Comparison of ENCODE assay signal across 11 mouse cellular contexts in the genomic region with DNA sequence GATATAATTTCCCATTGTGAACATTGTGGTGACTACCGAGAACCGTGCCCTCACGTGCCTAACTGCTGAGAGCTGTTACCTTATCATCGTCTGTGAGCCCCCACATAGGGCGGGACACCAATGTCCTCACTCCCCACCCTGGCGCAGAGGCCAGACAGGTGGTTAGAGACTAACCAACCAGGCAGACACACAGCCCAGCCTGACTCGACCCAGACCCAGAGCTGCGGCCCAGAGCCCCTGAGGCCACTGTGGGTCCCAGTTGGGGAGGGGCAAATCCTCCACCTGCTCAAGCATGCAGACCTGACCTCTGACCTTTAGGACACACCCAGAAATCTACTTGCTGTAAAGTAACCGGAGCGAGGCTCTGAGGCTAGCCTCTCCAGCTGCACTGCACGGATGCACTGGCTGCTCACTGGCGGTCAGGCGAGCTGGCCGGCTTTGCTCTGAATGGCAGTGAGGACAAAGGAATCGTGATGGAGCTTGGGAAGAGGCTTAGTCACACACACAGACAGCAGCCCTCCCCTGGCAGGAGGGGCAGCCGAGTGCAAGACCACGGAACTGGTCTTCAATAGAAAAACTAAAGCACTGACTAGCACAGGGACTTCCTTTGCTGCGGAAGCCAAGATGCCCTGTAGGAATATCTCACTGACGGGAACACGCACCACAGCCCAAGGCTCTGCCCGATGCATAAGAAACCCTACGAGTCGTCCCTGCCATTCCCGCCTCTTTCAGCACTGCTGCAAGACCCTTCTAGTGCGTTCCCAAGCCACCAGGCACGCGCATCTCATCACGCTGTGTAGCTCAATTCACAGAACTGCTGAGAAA. TPM values are rescaled to one million over a fixed set of nuclear protein-coding genes. Genes with fewer than 3 reads are reported as not detected.
DNase-seq lines count a peak whose midpoint lies in the region; ATAC-seq lines count a peak whose summit lies in the region.
"Had no signal": no experiment of that assay in that cellular context is flagged by ENCODE, and none has a peak within 500 bp of the region (broad histone marks: within the 10 kb centered on the region; RNA-seq: fewer than 3 reads in every experiment).

No protein-coding gene starts in this region.

- peak overlapping the region; percentile 76 for H3K27ac ChIP-seq in hindbrain, embryonic 11.5 days (ENCODE audit: low read depth, low read length)
- H3K27ac ChIP-seq in midbrain, embryonic 14.5 days (replicated peaks; ENCODE audit: low read depth, low read length): peak overlapping the region; percentile 78
- H3K27ac ChIP-seq: macrophage had no signal

- no peak overlapping the region for H3K4me3 ChIP-seq in hindbrain, embryonic 11.5 days (ENCODE audit: low read depth, low read length)
- H3K4me3 ChIP-seq in midbrain, embryonic 14.5 days (replicated peaks; ENCODE audit: low read depth, low read length): no peak overlapping the region

- peaks cover 46% of the 10 kb centered on the region for H3K36me3 ChIP-seq in hindbrain, embryonic 11.5 days (ENCODE audit: control insufficient read depth, insufficient read depth, low read length)
- H3K36me3 ChIP-seq in midbrain, embryonic 14.5 days (ENCODE audit: control insufficient read depth, insufficient read depth, low read length): peaks cover 76% of the 10 kb centered on the region

- WGBS in hindbrain, embryonic 11.5 days: 65% methylated on average over 28 of the region's 28 CpGs
- WGBS in midbrain, embryonic 14.5 days: 24% methylated on average over 28 of the region's 28 CpGs

- H3K27me3 ChIP-seq in hindbrain, embryonic 11.5 days (ENCODE audit: control insufficient read depth, insufficient read depth, low read length): no peaks in the 10 kb centered on the region
- H3K27me3 ChIP-seq in midbrain, embryonic 14.5 days (ENCODE audit: control insufficient read depth, insufficient read depth, low read length): no peaks in the 10 kb centered on the region

- DNase-seq in ES-CJ7 (ENCODE audit: low read depth, low spot score) (peak; percentile 42), MN1 (ENCODE audit: low spot score) (no peak)
- DNase-seq in hindbrain, embryonic 11.5 days (ENCODE audit: low spot score): peak; percentile 64
- peak; percentile 80 for DNase-seq in midbrain, embryonic 14.5 days
- DNase-seq in lung, postnatal 25 days (ENCODE audit: low spot score): no peak
- no peak for DNase-seq in layer of hippocampus, adult 9-10 months (ENCODE audit: low spot score)
- no peak for DNase-seq in gastrocnemius, adult 8-10 months (ENCODE audit: low spot score in 2 of 2)
- DNase-seq: heart, adult 18-20 months had no signal

- H3K4me2 ChIP-seq in hindbrain, embryonic 11.5 days (replicated peaks; ENCODE audit: low read depth, low read length): no peak overlapping the region
- H3K4me2 ChIP-seq in midbrain, embryonic 14.5 days (ENCODE audit: low read length): no peak overlapping the region

- ATAC-seq in common myeloid progenitor, adult 5-6 weeks (replicated peaks; ENCODE audit: low read depth, poor library complexity, severe bottlenecking): 0 out of 2 replicates have a peak, but pooled peaks have one; percentile 4
- ATAC-seq in hindbrain, embryonic 11.5 days (ENCODE audit: low FRiP score): peak; percentile 80
- peak; percentile 75 for ATAC-seq in midbrain, embryonic 14.5 days (ENCODE audit: low FRiP score, low TSS enrichment)

- H3K9me3 ChIP-seq in hindbrain, embryonic 11.5 days (ENCODE audit: control insufficient read depth, low read length): no peaks in the 10 kb centered on the region
- no peaks in the 10 kb centered on the region for H3K9me3 ChIP-seq in midbrain, embryonic 14.5 days (ENCODE audit: control insufficient read depth, low read length)
- H3K9me3 ChIP-seq: G1E had no signal

- 0 out of 2 replicates have a peak, but pooled peaks cover 2% of the 10 kb centered on the region for H3K4me1 ChIP-seq in hindbrain, embryonic 11.5 days (replicated peaks; ENCODE audit: control insufficient read depth, insufficient read depth, low read length)
- 0 out of 2 replicates have a peak, but pooled peaks cover 7% of the 10 kb centered on the region for H3K4me1 ChIP-seq in midbrain, embryonic 14.5 days (ENCODE audit: control insufficient read depth, insufficient read depth, low read length)

- no peak overlapping the region; the same call in 1 of the 2 replicates for H3K9ac ChIP-seq in hindbrain, embryonic 11.5 days (ENCODE audit: low read depth, low read length)
- peak overlapping the region; percentile 3; the same call in 1 of the 2 replicates for H3K9ac ChIP-seq in midbrain, embryonic 14.5 days (replicated peaks; ENCODE audit: low read length)

RNA-seq across cellular contexts. Expression of a gene that starts 8.7 kb away (rescaled TPM):
- 52.0 and 54.0 TPM in 2 replicates for total RNA-seq in common myeloid progenitor, adult 5-6 weeks (2017)
- 3.2 and 4.0 TPM in 2 replicates for polyA plus RNA-seq in hindbrain, embryonic 11.5 days (2014; fragmentation: Nextera tagmentation; extraction: Ambion mirVana)
- 0.69 and 2.8 TPM in 2 replicates for polyA plus RNA-seq in midbrain, embryonic 14.5 days (2014; fragmentation: Nextera tagmentation; extraction: Ambion mirVana)
- 1 to 10 TPM in 2 of 4 experiments, under 1 TPM in 2; 0.65 to 1.5 (median 0.94) TPM for total RNA-seq in gastrocnemius, adult 8-10 months (2022)

RNA-seq across cellular contexts. Expression of a gene that starts 54.3 kb away (rescaled TPM):
- total RNA-seq in common myeloid progenitor, adult 5-6 weeks (2017): 5.4 and 7.4 TPM in 2 replicates
- 7.1 and 8.2 TPM in 2 replicates for polyA plus RNA-seq in hindbrain, embryonic 11.5 days (2014; fragmentation: Nextera tagmentation; extraction: Ambion mirVana)
- polyA plus RNA-seq in midbrain, embryonic 14.5 days (2014; fragmentation: Nextera tagmentation; extraction: Ambion mirVana): 12.9 and 13.4 TPM in 2 replicates
- 1 to 10 TPM; 6.9 to 8.1 (median 7.2) TPM for total RNA-seq in gastrocnemius, adult 8-10 months (2022)

Comparison
In these comparisons a context has a peak if more than half of its experiments do, and no peak if none do; other contexts are left out.
1. DNase-seq: peak in ES-CJ7 (single experiment), hindbrain, embryonic 11.5 days (single experiment) and midbrain, embryonic 14.5 days (single experiment); none in lung, postnatal 25 days (single experiment), layer of hippocampus, adult 9-10 months (single experiment), MN1 (single experiment) and gastrocnemius, adult 8-10 months (0 of 2).
2. ATAC-seq: peak in every context shown above with its lines; median percentile 80 in hindbrain, embryonic 11.5 days; 75 in midbrain, embryonic 14.5 days; 4 in common myeloid progenitor, adult 5-6 weeks.
3. RNA of a gene that starts 8.7 kb away (total RNA-seq): 52.0 to 54.0 TPM in common myeloid progenitor, adult 5-6 weeks; 0.65 to 1.5 TPM in gastrocnemius, adult 8-10 months; every median in the first group is over 10 times any median in the second.